Mouse (Mus musculus) T-helper 17 cell (primary cell): ENCODE results near the gene Bhlhe23.

Experiments
- in situ Hi-C, 2 experiments: fragments of 300-600 bp; cut with MboI, MseI; formaldehyde crosslinking; loops; 1 replicate in 1 of 2; 2 replicates in 1 of 2; pipeline ENCODE4 v1.15.1; 2025; ENCODE audit warnings: high pct_unique_total_duplicates in 2 of 2

Bhlhe23 gene

GRCm38 (mm10) chr2:180776793-180777192 is at the start of gene Bhlhe23:
Gene Bhlhe23 (minus strand): TSS chr2:180776900.
- in situ Hi-C loops, result no loop called here

DNA sequence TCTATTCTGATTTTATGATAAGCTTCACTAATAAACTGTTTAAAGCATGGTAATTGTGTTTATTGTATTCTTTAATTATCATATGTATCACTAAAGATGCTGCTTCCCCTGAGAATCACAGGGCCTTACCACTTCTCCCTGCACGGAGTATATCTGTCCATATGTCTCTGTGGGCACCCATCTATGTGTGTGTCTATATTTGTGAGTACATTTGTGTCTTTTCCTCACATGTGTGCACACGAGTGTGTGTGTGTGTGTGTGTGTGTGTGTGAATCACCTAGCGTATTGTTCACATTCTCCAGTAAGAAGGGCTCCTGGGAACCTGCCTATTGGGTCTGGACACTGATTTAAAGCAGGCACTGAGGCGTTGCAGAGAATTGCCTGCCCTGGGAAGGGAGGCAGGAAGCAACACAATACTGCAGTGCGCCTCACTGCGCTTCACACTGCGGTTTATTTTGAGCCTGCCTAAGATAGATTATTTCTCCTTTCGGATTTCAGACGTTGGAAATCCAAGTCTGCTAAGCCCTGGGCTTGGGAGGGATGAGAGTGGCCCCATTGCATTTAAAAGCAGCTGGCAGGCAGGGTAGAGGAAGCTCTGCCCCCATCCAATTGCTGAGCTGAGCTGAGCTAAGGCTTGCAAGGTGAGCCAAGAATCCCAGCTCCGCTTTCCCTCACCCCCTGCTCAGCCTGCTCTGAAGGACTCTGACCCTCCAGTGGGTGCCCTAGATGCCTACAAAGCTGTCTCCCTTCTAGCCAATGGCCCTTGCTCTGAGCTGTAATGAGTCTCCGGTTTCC is 48.6 kb upstream of the Bhlhe23 start:
- in situ Hi-C loops, result no loop called here

- in situ Hi-C loops, result no loop called here
Observed at GRCm38 (mm10) chr2:180824724-180825123, 48.0 kb upstream of the Bhlhe23 start.

DNA sequence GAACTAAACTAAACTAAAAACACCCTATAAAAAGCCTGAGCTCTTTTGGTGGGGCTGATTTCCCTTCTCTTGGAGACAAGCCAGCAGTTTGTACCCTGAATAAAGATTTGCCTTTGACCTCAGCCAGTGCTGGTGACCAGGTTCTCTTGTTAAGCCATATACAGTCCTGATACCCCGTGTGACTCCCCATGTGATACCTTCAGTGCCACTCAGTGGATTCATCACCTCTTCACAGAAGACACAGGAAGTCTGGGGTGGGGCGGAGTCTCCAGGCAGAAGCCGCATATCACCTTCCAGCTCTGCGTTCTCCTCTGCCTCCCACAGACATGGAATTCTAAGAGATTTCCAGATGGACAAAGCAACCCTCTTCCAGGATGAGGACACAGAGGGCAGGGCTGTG is 47.4 kb upstream of the Bhlhe23 start:
- in situ Hi-C loops, result no loop called here

DNA sequence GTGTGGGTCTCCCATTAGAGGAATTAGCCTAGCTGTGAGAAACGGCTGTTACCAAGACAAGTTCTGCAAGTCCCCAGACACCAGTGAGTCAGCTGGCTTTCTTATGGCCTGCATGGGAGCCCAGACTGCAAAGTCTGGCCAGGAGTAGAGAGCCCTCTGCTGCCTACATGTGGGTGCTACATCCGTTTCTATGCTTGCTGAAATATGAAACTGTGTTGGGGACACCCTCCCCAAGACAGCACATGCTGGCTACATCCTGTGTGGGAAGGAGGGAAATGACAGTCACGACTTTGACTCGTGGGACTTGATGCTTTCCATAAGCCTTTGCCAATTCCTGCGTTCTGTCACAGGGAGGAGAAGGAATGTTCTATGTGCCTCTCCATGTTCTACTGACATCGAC is 45.8 kb upstream of the Bhlhe23 start:
- in situ Hi-C loops, result no loop called here

- in situ Hi-C loops, result no loop called here
Observed at GRCm38 (mm10) chr2:180819504-180819903, 42.8 kb upstream of the Bhlhe23 start.

DNA sequence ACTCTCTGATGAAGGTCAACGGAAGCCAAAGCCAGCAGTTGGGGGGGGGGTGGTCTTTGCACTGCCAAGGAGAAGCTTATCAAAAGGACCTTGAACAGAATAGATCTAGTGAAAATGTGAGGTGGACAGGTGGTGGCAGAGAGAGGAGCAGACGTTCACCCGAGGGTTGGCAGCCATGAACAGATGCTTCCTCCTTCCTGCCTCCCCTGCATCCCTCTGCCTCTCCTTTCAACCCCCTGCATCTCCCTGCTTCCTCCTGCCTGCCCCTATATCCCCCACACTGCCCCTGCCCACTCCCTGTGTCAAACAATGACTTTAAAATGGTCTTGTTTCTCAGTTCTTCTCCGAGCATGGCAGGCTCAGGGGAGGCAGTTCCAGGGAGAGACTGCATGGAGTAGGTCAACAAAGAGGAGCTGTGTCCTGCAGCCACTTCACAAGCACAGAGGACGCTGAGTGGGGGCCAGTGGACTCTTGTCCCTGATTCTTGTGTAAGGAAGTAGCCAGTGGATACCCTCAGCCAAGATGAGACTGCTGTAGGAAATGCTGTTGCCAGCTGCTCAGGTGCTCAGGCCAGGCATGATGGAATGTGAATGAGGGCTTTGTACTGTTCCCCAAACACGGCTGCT is 39.9 kb upstream of the Bhlhe23 start:
- in situ Hi-C loops, result no loop called here

GRCm38 (mm10) chr2:180813982-180814568 is 37.4 kb upstream of the Bhlhe23 start:
- in situ Hi-C loops, result no loop called here

DNA sequence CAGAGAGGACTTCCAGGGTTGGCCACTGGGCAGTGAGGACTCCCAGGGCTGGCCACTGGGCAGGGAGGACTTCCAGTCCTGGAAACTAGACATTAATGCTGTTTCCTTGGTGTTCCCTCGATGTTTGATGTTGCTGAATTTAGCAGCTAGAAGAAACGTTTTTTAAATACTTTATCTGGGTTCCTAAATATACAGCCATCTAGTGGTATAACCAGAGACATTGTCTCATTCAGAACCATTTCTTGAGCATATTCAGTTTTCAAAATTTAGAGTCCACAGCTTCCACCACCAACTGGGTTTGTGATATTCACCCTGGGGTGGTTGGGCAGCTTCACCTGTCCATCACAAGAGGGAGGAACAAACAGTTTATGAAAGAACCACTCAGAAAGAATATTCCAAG is 34.3 kb upstream of the Bhlhe23 start:
- in situ Hi-C loops, result no loop called here

DNA sequence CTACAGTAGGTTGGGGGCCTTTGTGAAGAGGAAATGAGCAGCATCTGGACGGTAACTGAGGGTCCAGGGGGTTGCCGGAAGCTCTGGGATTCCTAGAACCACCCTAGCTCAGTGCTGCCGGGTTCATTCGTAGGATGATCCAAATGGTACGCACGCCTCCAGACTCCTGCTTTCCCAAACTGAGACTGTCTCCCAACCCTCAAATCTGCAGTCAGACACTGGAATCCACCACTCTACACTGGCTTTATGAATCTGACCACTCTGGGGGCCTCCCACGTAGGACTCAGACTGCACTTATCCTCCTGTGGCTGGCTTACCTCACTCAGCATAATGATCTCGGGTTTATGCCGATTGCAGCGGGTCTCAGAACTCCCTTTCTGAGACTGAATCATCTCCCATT is 32.8 kb upstream of the Bhlhe23 start:
- in situ Hi-C loops, result no loop called here

DNA sequence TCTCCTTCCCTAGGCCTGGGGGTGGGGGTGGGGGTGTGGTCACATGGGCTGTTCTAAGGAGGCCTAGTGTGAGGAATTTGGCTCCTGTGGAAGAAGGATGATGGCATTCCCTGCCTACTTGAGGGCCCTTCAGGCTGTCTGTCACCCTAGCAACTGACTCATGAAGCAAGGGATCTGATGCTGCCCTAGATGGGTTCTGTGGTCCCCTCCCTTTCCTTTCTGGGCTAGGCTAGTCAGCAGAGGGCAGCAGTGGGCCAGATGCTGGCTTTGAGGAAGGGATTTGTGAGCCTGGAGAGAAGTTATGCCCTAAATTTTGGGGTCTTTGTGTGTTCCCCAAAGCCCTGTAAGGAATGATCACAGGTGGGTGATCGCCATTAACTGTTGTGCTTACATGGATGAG is 29.3 kb upstream of the Bhlhe23 start:
- in situ Hi-C loops, result no loop called here

DNA sequence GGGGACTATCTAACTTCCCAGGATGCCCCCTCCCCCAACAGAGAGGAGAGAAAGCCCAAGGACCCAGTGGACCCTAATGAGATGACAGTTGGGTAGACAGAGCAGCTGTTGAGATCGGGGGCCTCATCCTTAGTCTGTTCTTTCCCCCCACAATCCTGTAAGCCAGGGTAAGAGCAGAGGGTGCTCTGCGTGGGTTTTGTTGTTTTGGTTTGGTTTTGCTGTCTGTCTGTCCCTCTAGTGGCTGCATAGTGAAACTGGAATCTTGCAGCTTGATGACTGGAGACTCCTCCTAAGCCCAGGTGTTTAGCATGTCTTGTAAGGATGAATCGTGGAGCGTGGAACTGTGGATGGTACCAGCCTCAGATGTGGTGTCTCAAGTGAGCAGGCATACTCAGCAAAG is 19.3 kb upstream of the Bhlhe23 start:
- in situ Hi-C loops, result loop anchor here in 1 of 2 experiments (5.0 kb wide), 1 partner anchor 91 kb away; no protein-coding TSS in a partner anchor

- in situ Hi-C loops, result loop anchor here in 1 of 2 experiments (5.0 kb wide), 1 partner anchor 92 kb away; no protein-coding TSS in a partner anchor
Observed at GRCm38 (mm10) chr2:180795597-180795996, 18.9 kb upstream of the Bhlhe23 start.

GRCm38 (mm10) chr2:180794422-180794821 is 17.7 kb upstream of the Bhlhe23 start:
- in situ Hi-C loops, result no loop called here

DNA sequence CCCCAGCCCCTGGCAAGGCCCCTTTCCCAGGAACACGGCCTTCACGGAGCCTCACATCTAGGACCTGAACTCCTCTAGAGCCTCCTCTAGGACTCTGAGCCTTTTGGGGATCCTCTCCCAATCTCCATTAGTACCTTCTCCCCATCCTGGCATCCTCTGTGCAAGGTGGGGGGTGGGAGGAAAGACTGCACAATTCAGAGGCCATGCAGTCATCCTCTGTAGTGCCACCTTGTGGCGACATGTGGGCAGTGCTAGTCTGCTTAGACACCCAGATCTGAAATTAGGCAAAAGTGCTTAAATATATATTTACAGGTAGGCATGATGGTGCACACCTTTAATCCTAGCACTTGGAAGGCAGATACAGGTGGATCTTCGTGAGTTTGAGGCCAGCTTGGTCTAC is 15.0 kb upstream of the Bhlhe23 start:
- in situ Hi-C loops, result no loop called here

GRCm38 (mm10) chr2:180788843-180789242 is 12.1 kb upstream of the Bhlhe23 start:
- in situ Hi-C loops, result no loop called here

DNA sequence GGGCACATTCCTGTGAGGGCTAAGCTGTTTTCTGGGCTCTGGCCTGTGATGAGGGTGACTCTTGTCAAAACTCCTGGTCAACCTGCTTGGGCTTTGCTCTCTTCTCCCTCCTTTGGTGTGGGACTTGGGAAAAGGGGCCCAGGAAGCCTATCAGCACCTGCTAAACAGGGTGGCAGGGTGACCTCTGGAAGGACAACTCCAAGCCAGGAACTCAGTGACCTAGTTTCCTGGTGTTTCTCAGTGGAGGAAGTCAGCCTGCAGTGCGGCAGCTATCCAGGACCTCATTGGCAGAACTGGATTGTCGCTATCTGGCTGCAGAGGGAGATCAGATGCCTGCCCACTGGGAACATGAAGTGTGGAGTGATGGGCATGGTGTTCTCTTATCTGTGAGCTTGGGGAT is 11.7 kb upstream of the Bhlhe23 start:
- in situ Hi-C loops, result no loop called here

- in situ Hi-C loops, result no loop called here
Observed at GRCm38 (mm10) chr2:180787566-180788232, 11.0 kb upstream of the Bhlhe23 start.

- in situ Hi-C loops, result no loop called here
Observed at GRCm38 (mm10) chr2:180786732-180787131, 10.0 kb upstream of the Bhlhe23 start.

DNA sequence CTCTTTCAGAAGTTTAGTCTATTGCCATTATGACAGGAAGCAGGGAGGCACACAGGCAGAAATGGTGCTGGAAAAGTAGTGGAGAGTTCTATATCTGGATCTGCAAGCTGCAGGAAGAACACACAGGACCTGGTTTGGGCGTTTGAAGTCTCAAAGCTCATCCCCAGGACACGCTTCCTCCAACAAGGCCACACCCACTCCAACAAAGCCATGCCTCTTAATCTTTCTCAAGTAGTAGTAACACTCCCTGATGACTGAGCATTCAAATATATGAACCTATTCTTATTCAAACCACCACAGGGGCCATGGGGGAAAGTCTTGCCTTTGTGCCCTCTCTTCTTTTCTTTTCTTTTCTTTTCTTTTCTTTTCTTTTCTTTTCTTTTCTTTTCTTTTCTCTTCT is 3.6 kb upstream of the Bhlhe23 start:
- in situ Hi-C loops, result no loop called here

DNA sequence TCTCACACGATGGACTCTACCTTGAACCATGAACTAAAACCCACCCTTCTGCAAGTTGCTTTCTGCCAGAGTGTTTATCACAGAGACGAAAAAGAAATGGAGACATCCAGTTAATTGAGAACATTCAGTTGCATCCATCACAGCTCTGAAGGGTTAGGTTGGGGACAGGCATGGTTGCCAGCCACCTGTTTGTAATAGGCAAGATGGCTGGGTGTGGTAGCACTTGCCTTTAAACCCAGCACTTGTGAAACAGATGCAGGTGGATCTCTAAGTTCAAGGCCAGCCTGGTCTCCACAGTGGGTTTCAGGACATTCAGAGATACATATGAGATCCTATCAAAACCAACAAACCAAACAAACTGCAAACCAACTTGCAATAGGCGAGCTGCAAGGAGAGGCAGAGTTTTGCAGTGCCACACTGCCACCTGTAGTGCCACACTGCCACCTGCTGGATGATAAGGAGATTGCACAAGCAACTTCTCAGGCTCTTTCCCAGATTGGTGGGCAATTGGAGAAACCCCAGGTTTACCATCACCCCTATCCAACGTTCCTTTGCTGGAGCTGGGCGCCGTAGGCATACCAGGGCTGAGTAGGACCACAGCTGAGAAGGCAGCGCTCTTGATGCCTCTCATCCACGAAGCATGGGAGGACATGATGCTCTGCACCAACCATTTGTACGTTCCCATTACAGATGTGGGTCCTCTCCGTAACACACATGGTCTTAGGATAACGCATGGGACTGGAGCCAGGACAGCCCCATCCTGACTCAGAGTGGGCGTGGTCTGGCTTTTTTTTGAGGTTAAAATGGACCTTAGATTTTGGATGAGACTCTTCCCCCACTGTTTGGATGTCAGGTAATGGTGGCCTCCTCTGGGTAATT is 2.8 kb upstream of the Bhlhe23 start:
- in situ Hi-C loops, result no loop called here
